Mouse (Mus musculus) limb, embryonic 14.5 days (tissue): ENCODE measurements around the gene Slc25a53. TPM values are rescaled to one million over a fixed set of nuclear protein-coding genes. Genes with fewer than 3 reads are reported as not detected.

Source experiments
- ATAC-seq: fragments of 200-750 bp; cut with Nextera tagmentation; 2 replicates; pipeline ENCODE4 v1.8.0; 2017; ENCODE audit warnings: low read depth, moderate number of reproducible peaks, moderate TSS enrichment; ENCODE audit not compliant: low FRiP score
- DNase-seq: peaks from one replicate; pipeline ENCODE4 v3.0.0-alpha.2; 2015; ENCODE audit warnings: low spot score
- H3K27ac ChIP-seq: fragments of 300-500 bp; sonication (generic); replicated peaks from 2 replicates; pipeline ENCODE4 v1.5.1; 2014; ENCODE audit warnings: low read depth, mild to moderate bottlenecking, low read length, moderate library complexity, mixed read lengths
- H3K27me3 ChIP-seq: fragments of 300-500 bp; sonication (generic); 2 replicates; pipeline ENCODE4 v1.6.1; 2014; ENCODE audit warnings: low read length, mixed read lengths; ENCODE audit not compliant: control insufficient read depth, insufficient read depth
- H3K36me3 ChIP-seq: fragments of 300-500 bp; sonication (generic); 2 replicates; pipeline ENCODE4 v1.6.1; 2014; ENCODE audit warnings: mild to moderate bottlenecking, low read length, moderate library complexity, mixed read lengths; ENCODE audit not compliant: control insufficient read depth, insufficient read depth
- H3K4me1 ChIP-seq: fragments of 300-500 bp; sonication (generic); 2 replicates; pipeline ENCODE4 v1.6.1; 2014; ENCODE audit warnings: antibody characterized with exemption, low read length, mixed read lengths; ENCODE audit not compliant: control insufficient read depth, insufficient read depth
- H3K4me2 ChIP-seq: fragments of 300-500 bp; sonication (generic); replicated peaks from 2 replicates; pipeline ENCODE4 v1.6.1; 2014; ENCODE audit warnings: low read depth, mild to moderate bottlenecking, low read length, moderate library complexity; ENCODE audit not compliant: severe bottlenecking
- H3K4me3 ChIP-seq: fragments of 300-500 bp; sonication (generic); replicated peaks from 2 replicates; pipeline ENCODE4 v1.5.1; 2014; ENCODE audit warnings: low read length
- H3K9ac ChIP-seq: fragments of 300-500 bp; sonication (generic); 2 replicates; pipeline ENCODE4 v1.6.1; 2014; ENCODE audit warnings: mild to moderate bottlenecking, low read depth, low read length, moderate library complexity; ENCODE audit not compliant: severe bottlenecking
- H3K9me3 ChIP-seq: fragments of 300-500 bp; sonication (generic); 2 replicates; pipeline ENCODE4 v1.6.1; 2016; ENCODE audit warnings: low read length; ENCODE audit not compliant: control insufficient read depth
- POLR2A ChIP-seq: fragments of 200-500 bp; IDR thresholded peaks from 2 replicates; pipeline ENCODE4 v1.8.0; 2012; ENCODE audit warnings: inconsistent platforms, mild to moderate bottlenecking, moderate library complexity, borderline replicate concordance; ENCODE audit not compliant: insufficient read depth, insufficient read length; ENCODE audit errors: extremely low read depth
- WGBS: fragments of 180-500 bp; shearing (Covaris S2); extraction: QIAGEN DNeasy Blood & Tissue Kit; methylation state at CpG from one replicate; pipeline ENCODE4 v1.1.7; 2014; 5-methylcytosine and 5-hydroxymethylcytosine counted together
- polyA plus RNA-seq, 2 experiments: library from polyadenylated mRNA; depleted of rRNA in 1 of 2; stranded (reverse) in 1 of 2; unstranded in 1 of 2; fragments of >200 nt; fragmentation: Nextera tagmentation in 1 of 2; extraction: Ambion mirVana in 1 of 2; gene quantifications; 2 replicates each; pipeline versions ENCODE4 v1.2.1 to v1.2.3; 2012 to 2014

The Slc25a53 gene
- polyA plus RNA-seq, 2 experiments, result 10.8 to 13.7 TPM

- Histone ChIP-seq H3K27me3 (no peaks in the 10 kb centered on the region), H3K4me3 (no peak overlapping the region), H3K9ac (no peak overlapping the region), H3K36me3 (peaks cover 8% of the 10 kb centered on the region; the same call in 1 of the 2 replicates), H3K27ac (no peak overlapping the region), H3K4me1 (no peaks in the 10 kb centered on the region), H3K9me3 (no peaks in the 10 kb centered on the region), H3K4me2 (no peak overlapping the region)
- 0 out of 2 replicates have a peak, but pooled peaks have one; percentile 53 for ATAC-seq
- TF ChIP-seq POLR2A, result no peak
- WGBS, result 53% methylated on average over 6 of the region's 6 CpGs
- DNase-seq, result peak; percentile 72
Measured at GRCm38 (mm10) chrX:137015099-137015709, 22.9 kb downstream of the Slc25a53 start.

DNA sequence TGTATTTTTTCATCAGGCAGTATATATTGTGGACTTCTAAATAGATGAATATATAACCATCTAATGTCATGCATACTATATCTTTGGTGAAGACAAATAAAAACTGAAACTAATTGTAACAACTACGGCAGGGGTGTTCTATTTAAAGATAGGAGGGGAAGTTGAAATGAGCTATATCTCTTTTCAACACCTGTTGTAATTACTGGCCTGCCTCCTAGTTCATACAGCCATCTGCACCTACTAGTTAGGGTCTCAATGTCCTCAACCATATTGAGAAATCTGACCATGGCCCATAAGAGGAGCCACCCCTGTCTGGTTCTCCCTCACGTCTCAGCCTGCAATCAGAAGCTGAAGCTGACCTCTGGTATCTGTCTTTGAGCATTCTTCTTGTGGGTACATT lies 41.8 kb downstream of the Slc25a53 start:
- H3K27me3 ChIP-seq, result peaks cover 7% of the 10 kb centered on the region; the same call in 1 of the 2 replicates
- H3K9me3 ChIP-seq, result no peaks in the 10 kb centered on the region
- H3K27ac ChIP-seq, result no peak overlapping the region
- H3K36me3 ChIP-seq, result no peaks in the 10 kb centered on the region
- no peak overlapping the region for H3K9ac ChIP-seq
- no peak overlapping the region for H3K4me2 ChIP-seq
- no peak for DNase-seq
- WGBS, result 75% methylated on average over 2 of the region's 2 CpGs
- no peaks in the 10 kb centered on the region for H3K4me1 ChIP-seq
- no peak overlapping the region for H3K4me3 ChIP-seq
- no peak for TF ChIP-seq POLR2A
- no peak for ATAC-seq

- no peak for DNase-seq
- Histone ChIP-seq H3K4me2 (peak overlapping the region; percentile 52), H3K9ac (peak overlapping the region; percentile 47; the same call in 1 of the 2 replicates), H3K27me3 (peaks cover 10% of the 10 kb centered on the region; the same call in 1 of the 2 replicates), H3K9me3 (no peaks in the 10 kb centered on the region), H3K36me3 (no peaks in the 10 kb centered on the region), H3K4me1 (no peaks in the 10 kb centered on the region), H3K27ac (no peak overlapping the region), H3K4me3 (peak overlapping the region; percentile 36)
- no peak for TF ChIP-seq POLR2A
- 33% methylated on average over 14 of the region's 14 CpGs for WGBS
- ATAC-seq, result no peak
Measured at GRCm38 (mm10) chrX:136993641-136994040, 44.5 kb downstream of the Slc25a53 start.

GRCm38 (mm10) chrX:136992978-136993547 lies 45.0 kb downstream of the Slc25a53 start, which contains the start of gene Zcchc18:
Gene Zcchc18 (plus strand): TSS chrX:136993155.
- H3K9ac ChIP-seq, result peak within 1 kb of the TSS; percentile 47
- H3K27me3 ChIP-seq, result peaks cover 10% of the 10 kb centered on the region; the same call in 1 of the 2 replicates
- H3K36me3 ChIP-seq, result no peaks in the 10 kb centered on the region
- DNase-seq (peak; percentile 70), ATAC-seq (peak; percentile 97)
- peak within 1 kb of the TSS; percentile 52 for H3K4me2 ChIP-seq
- no peaks in the 10 kb centered on the region for H3K9me3 ChIP-seq
- H3K27ac ChIP-seq, result no peak within 1 kb of the TSS
- TF ChIP-seq POLR2A, result no peak
- no peaks in the 10 kb centered on the region for H3K4me1 ChIP-seq
- H3K4me3 ChIP-seq, result peak within 1 kb of the TSS; percentile 36
- 19% methylated on average over 26 of the region's 26 CpGs for WGBS

DNA sequence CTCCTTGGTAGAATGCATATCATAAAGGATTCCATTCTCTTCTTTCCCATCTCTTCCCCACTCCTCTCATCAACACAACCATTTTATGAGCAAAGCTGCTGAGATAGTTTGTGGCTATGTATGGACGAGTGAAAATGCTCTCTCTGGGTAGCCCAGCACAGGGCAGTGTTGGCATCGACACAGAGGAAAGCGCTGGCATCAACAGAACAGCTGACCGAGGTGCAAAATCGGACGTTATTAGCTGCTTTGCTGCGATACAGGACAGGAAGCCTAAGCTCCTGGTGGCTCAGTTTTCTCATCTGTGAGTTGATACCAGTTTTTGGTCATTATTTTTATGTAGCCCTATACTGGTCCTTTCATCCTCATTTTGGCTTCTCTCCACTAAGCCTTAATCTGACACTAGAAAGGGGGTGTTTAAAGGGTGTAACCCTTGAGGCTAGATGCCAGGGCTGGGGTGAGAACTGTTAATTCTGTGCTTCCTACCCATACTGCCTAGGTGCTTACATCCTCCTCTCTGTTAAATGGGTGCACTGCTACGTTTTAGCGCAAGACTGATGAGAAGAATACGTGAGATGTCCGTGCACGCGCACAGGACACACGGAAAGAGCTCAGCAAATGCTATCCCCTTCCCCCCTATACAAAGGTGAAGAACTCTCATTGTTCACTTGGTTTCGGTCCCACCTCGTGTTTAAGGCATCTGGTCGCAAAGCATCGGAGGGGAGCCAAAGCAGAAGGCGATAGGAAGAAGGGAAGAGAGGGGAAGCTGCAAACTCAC lies 45.7 kb downstream of the Slc25a53 start:
- Histone ChIP-seq H3K36me3 (no peaks in the 10 kb centered on the region), H3K27ac (no peak overlapping the region), H3K9ac (peak overlapping the region; percentile 47; the same call in 1 of the 2 replicates), H3K4me2 (peak overlapping the region; percentile 52), H3K4me3 (peak overlapping the region; percentile 36), H3K4me1 (no peaks in the 10 kb centered on the region), H3K9me3 (no peaks in the 10 kb centered on the region), H3K27me3 (peaks cover 10% of the 10 kb centered on the region; the same call in 1 of the 2 replicates)
- ATAC-seq, result peak; percentile 3; the same call in 1 of the 2 replicates
- no peak for DNase-seq
- 23% methylated on average over 19 of the region's 19 CpGs for WGBS
- no peak for TF ChIP-seq POLR2A
